Mouse (Mus musculus) kidney, embryonic 14.5 days (tissue): ENCODE measurements around the gene Col5a2. TPM values are rescaled to one million over a fixed set of nuclear protein-coding genes. Genes with fewer than 3 reads are reported as not detected.

ENCODE experiments used
- ATAC-seq: fragments of 200-750 bp; cut with Nextera tagmentation; 2 replicates; pipeline ENCODE4 v1.8.0; 2017; ENCODE audit warnings: moderate number of reproducible peaks, mild to moderate bottlenecking, moderate TSS enrichment, moderate library complexity; ENCODE audit not compliant: low FRiP score, low TSS enrichment
- H3K27ac ChIP-seq: fragments of 300-500 bp; sonication (generic); 2 replicates; pipeline ENCODE4 v1.5.1; 2014; ENCODE audit warnings: low read depth, mild to moderate bottlenecking, low read length, moderate library complexity, mixed read lengths
- H3K27me3 ChIP-seq: fragments of 300-500 bp; sonication (generic); 2 replicates; pipeline ENCODE4 v1.6.1; 2014; ENCODE audit warnings: mild to moderate bottlenecking, low read length; ENCODE audit not compliant: control insufficient read depth, insufficient read depth
- H3K36me3 ChIP-seq: fragments of 300-500 bp; sonication (generic); 2 replicates; pipeline ENCODE4 v1.6.1; 2014; ENCODE audit warnings: low read length, mixed read lengths; ENCODE audit not compliant: control insufficient read depth, insufficient read depth
- H3K4me1 ChIP-seq: fragments of 300-500 bp; sonication (generic); 2 replicates; pipeline ENCODE4 v1.6.1; 2014; ENCODE audit warnings: low read length, mixed read lengths; ENCODE audit not compliant: control insufficient read depth, insufficient read depth
- H3K4me2 ChIP-seq: fragments of 300-500 bp; sonication (generic); replicated peaks from 2 replicates; pipeline ENCODE4 v1.6.1; 2014; ENCODE audit warnings: low read depth, mild to moderate bottlenecking, low read length
- H3K4me3 ChIP-seq: fragments of 300-500 bp; sonication (generic); 2 replicates; pipeline ENCODE4 v1.5.1; 2014; ENCODE audit warnings: mild to moderate bottlenecking, low read length
- H3K9ac ChIP-seq: fragments of 300-500 bp; sonication (generic); 2 replicates; pipeline ENCODE4 v1.6.1; 2014; ENCODE audit warnings: low read depth, mild to moderate bottlenecking, low read length, moderate library complexity
- H3K9me3 ChIP-seq: fragments of 300-500 bp; sonication (generic); 2 replicates; pipeline ENCODE4 v1.6.1; 2016; ENCODE audit warnings: low read length; ENCODE audit not compliant: control insufficient read depth
- WGBS: fragments of 180-500 bp; shearing (Covaris S2); extraction: QIAGEN DNeasy Blood & Tissue Kit; methylation state at CpG from one replicate; pipeline ENCODE4 v1.1.7; 2014; 5-methylcytosine and 5-hydroxymethylcytosine counted together
- polyA plus RNA-seq: library from polyadenylated mRNA; unstranded; fragments of >200 nt; fragmentation: Nextera tagmentation; extraction: Ambion mirVana; gene quantifications from 2 replicates; pipeline ENCODE4 v1.2.1, GENCODE M21; 2014

The Col5a2 gene
- polyA plus RNA-seq, 1 experiment from 2014 or later, result 24.4 TPM

DNA sequence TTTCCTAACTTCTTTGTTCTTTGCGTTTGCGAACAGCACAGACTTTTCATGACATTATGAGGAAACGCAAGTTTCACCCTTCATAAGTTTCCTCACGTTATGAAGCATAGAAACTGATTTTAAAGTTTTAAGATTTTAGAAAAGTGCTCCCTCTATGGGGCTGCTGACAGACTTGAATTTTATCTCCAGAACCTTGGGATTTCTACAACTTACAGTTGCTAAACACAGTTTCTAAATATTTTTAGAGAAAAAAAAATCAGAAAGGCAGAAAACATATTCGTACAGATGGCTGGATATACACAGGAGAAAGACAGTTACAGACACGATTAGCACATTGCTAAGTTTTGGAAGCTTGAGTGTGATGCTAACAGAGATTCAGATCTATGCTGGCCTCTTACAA, 1.6 kb downstream of the Col5a2 start:
- Histone ChIP-seq H3K27ac (peak overlapping the region; percentile 81; the same call in 1 of the 2 replicates), H3K27me3 (no peaks in the 10 kb centered on the region), H3K4me1 (no peaks in the 10 kb centered on the region), H3K4me3 (peak overlapping the region; percentile 46), H3K9ac (peak overlapping the region; percentile 63; the same call in 1 of the 2 replicates), H3K4me2 (peak overlapping the region; percentile 42), H3K9me3 (no peaks in the 10 kb centered on the region), H3K36me3 (no peaks in the 10 kb centered on the region)
- no peak for ATAC-seq
- 53% methylated on average over 6 of the region's 6 CpGs for WGBS

DNA sequence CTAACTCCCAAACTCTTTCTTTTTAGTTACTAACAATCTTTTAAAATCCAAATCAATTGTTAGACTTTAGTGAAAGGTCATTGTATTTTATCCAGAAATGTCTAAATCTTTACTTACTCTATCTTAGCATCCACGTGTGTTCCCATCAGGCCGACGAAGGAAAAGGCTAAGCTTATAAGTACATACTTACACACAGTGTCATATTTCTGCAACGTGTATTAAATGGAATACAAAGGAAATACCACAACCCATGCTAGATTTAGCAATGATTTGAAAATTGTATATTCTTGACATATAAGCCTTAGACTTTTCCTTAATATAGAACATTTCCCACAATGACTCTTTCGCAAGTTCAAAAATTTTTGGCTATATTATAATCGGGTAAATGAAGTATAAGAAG, 2.6 kb downstream of the Col5a2 start:
- H3K9ac ChIP-seq, result no peak overlapping the region
- no peak for ATAC-seq
- H3K4me3 ChIP-seq, result no peak overlapping the region
- H3K4me2 ChIP-seq, result no peak overlapping the region
- no peak overlapping the region for H3K27ac ChIP-seq
- H3K36me3 ChIP-seq, result no peaks in the 10 kb centered on the region
- WGBS, result 90% methylated on average over 6 of the region's 6 CpGs
- no peaks in the 10 kb centered on the region for H3K9me3 ChIP-seq
- no peaks in the 10 kb centered on the region for H3K27me3 ChIP-seq
- H3K4me1 ChIP-seq, result no peaks in the 10 kb centered on the region

DNA sequence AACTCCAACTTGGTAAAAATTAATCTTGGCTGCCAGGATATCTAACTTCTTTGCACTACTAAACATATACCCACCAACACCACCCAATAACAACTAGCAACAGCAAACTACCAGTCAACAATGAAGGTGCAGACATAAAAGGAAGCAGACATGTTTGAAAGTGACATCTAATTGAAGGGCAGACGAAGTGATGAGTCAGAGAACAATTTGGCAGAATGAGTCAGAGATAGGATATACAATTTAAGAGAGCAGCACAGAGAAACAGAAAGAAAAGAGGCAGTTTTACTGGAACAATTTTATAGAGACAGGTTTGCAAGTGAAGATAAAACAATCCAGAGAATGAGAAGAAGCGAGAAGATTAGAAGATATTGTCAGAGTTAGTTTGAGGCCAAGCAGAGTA, 8.1 kb downstream of the Col5a2 start:
- Histone ChIP-seq H3K4me3 (no peak overlapping the region), H3K27ac (no peak overlapping the region), H3K4me1 (no peaks in the 10 kb centered on the region), H3K4me2 (no peak overlapping the region), H3K27me3 (no peaks in the 10 kb centered on the region), H3K36me3 (no peaks in the 10 kb centered on the region), H3K9ac (no peak overlapping the region), H3K9me3 (no peaks in the 10 kb centered on the region)
- ATAC-seq, result no peak
- WGBS, result 87% methylated on average over 2 of the region's 2 CpGs

DNA sequence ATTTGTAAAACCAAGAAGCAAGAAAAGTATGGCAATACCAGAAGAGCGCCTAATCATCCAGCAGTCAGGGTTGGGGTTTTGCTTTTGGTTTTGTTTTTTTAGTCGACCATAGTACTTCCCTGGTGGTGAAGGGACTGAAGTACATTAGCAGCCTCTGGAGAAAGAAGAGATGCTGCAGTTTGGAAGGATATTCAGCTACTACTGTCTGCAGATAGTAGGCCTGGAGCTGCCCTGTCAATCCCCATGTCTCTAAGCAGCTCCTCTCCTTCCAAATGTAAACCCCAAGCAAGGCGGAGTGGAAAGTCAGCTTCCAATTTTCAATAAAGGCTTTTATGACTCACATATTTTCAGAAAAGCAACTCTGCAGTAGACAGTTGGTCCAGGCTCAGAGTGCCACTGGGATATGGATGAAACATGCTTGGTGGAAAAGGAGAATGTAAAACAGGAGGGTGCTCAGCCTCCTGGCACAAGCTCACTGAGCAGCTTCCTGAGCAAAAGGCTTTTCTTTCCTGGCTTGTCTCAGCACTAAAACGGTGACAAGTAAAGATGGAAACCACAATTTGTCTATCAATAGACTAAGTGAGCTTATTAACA, 10.9 kb downstream of the Col5a2 start:
- no peaks in the 10 kb centered on the region for H3K27me3 ChIP-seq
- 89% methylated on average over 4 of the region's 4 CpGs for WGBS
- no peak overlapping the region for H3K4me2 ChIP-seq
- H3K27ac ChIP-seq, result no peak overlapping the region
- no peak overlapping the region for H3K4me3 ChIP-seq
- no peaks in the 10 kb centered on the region for H3K9me3 ChIP-seq
- H3K9ac ChIP-seq, result no peak overlapping the region
- no peaks in the 10 kb centered on the region for H3K36me3 ChIP-seq
- ATAC-seq, result no peak
- no peaks in the 10 kb centered on the region for H3K4me1 ChIP-seq

DNA sequence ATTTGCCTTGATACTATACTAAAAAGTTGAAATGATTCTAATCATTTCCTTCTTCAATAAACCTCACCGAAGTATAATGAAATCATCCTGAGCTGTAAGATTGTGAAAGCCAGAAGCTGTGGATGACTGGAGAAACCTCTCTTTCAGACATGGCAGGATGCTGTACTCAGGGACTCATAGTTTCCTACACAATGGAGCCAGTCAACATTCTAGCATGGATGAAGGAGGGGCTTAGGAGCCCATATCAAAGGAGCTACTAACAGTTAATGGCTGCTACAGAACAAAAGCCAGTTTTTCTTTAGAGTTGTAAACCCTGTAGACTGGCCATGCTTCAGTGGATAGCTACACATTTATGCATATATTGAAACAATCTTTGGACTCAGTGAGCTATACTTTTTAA, 12.6 kb downstream of the Col5a2 start:
- WGBS, result 80% methylated on average over 1 of the region's 1 CpGs
- Histone ChIP-seq H3K4me1 (no peaks in the 10 kb centered on the region), H3K4me3 (no peak overlapping the region), H3K9me3 (no peaks in the 10 kb centered on the region), H3K27ac (no peak overlapping the region), H3K4me2 (no peak overlapping the region), H3K27me3 (no peaks in the 10 kb centered on the region), H3K36me3 (no peaks in the 10 kb centered on the region), H3K9ac (no peak overlapping the region)
- 0 out of 2 replicates have a peak, but pooled peaks have one; percentile 43 for ATAC-seq

DNA sequence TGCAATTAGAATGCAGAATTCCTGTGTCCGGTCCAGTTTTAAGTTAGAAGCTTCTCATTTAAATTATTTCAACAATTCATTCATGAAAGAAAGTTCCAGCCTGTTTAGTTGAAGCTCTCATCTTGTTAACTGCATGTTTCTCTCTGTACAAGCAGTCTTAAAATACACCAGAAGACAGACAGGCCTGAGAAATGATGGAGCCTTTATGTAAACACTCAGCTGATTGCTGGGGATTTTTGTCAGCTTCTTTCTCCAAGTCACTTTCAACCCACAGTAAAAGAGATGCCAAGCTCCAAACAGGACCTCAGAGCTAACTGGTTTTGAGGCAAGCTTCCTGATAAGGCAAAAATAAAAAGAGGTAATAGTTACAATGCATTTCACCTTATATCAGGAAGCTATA, 14.8 kb downstream of the Col5a2 start:
- H3K4me3 ChIP-seq, result no peak overlapping the region
- no peaks in the 10 kb centered on the region for H3K36me3 ChIP-seq
- H3K27me3 ChIP-seq, result no peaks in the 10 kb centered on the region
- no peak overlapping the region for H3K4me2 ChIP-seq
- H3K9me3 ChIP-seq, result no peaks in the 10 kb centered on the region
- H3K27ac ChIP-seq, result no peak overlapping the region
- H3K4me1 ChIP-seq, result no peaks in the 10 kb centered on the region
- ATAC-seq, result no peak
- WGBS, result 91% methylated on average over 1 of the region's 1 CpGs
- H3K9ac ChIP-seq, result no peak overlapping the region

DNA sequence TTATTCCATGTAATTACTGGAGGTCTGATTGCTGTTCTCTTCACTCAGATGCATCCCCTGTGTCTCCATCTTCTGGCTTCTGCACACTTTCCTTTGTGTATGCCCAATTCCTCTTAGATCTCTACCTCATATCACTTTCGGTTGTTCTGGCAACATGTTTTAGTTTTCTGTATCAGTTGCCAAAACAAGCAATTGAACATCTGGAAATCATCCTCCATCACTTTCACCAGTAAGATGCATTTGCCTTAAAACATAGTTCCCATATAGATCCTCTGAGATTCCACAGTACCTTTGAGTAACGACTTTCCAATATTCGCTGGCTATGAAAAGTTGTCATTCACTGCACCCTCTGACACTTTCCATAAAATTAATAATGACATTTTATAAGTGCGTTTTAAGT, 20.1 kb downstream of the Col5a2 start:
- Histone ChIP-seq H3K9ac (no peak overlapping the region), H3K4me1 (no peaks in the 10 kb centered on the region), H3K27ac (no peak overlapping the region), H3K36me3 (no peaks in the 10 kb centered on the region), H3K4me3 (no peak overlapping the region), H3K9me3 (no peaks in the 10 kb centered on the region), H3K4me2 (no peak overlapping the region), H3K27me3 (no peaks in the 10 kb centered on the region)
- WGBS, result 84% methylated on average over 4 of the region's 4 CpGs
- no peak for ATAC-seq

DNA sequence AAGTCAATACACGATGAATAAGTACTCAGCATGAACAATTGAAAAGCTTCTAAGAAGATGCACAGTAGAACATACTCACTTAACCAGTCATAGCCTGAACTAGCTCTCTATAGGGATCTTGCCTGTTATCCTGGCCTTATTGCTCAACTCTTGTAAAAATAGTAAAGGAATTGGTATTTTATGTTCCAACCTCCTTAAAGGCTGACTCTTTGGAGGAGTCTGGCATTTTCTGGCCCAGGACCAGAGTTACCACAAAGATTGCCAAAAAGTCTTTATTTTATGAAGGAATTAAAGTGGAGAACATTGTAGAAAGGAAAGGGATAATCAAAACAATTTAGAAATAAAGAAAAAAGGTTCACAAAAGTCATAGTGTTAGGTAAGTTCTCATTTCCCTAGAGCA, 21.2 kb downstream of the Col5a2 start:
- Histone ChIP-seq H3K4me3 (no peak overlapping the region), H3K4me1 (no peaks in the 10 kb centered on the region), H3K27ac (no peak overlapping the region), H3K36me3 (no peaks in the 10 kb centered on the region), H3K4me2 (no peak overlapping the region), H3K27me3 (no peaks in the 10 kb centered on the region), H3K9me3 (no peaks in the 10 kb centered on the region), H3K9ac (no peak overlapping the region)
- ATAC-seq, result no peak
- 91% methylated on average over 1 of the region's 1 CpGs for WGBS

DNA sequence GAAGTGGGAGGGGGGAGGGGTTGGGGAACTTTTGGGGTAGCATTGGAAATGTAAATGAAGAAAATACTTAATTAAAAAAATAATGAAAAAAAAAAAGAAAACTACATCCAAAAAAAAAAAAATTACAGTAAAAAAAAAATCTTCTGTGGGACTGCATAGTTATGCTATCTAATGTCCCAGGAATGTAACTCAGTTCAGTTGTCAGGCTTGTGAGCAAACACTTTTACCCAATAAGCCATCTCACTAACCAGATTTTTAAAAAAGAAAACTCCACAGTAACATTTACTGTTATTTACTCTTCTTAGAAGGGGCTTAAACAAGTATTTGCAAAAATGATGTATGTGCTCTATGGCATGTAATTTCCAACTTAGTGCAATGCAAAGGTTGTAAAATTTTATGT, 24.0 kb downstream of the Col5a2 start:
- H3K27me3 ChIP-seq, result no peaks in the 10 kb centered on the region
- H3K4me3 ChIP-seq, result no peak overlapping the region
- no peak overlapping the region for H3K27ac ChIP-seq
- H3K4me1 ChIP-seq, result no peaks in the 10 kb centered on the region
- no peaks in the 10 kb centered on the region for H3K36me3 ChIP-seq
- no peak overlapping the region for H3K9ac ChIP-seq
- no peak overlapping the region for H3K4me2 ChIP-seq
- ATAC-seq, result no peak
- no peaks in the 10 kb centered on the region for H3K9me3 ChIP-seq
